Mouse (Mus musculus) heart, postnatal 4 days (tissue): ENCODE data around the gene Adap1. TPM values are rescaled to one million over a fixed set of nuclear protein-coding genes. Genes with fewer than 3 reads are reported as not detected.
"Not testable (repeated sequence)": the region's sequence is repeated elsewhere in the genome, so short reads cannot be mapped to it uniquely, and the experiment has no call there.

Source experiments
- DNase-seq: peaks from one replicate; pipeline ENCODE4 v3.0.0; 2021
- total RNA-seq, 2 experiments: library from RNA; stranded (reverse); gene quantifications; 2 replicates each; pipeline ENCODE4 v1.2.3; 2021

The Adap1 gene
- total RNA-seq, 2 experiments from 2014 or later = 1.8 to 2.4 TPM

- no peak for DNase-seq
Observed at GRCm38 (mm10) chr5:139349713-139350112, 24.3 kb upstream of the Adap1 start.

DNA sequence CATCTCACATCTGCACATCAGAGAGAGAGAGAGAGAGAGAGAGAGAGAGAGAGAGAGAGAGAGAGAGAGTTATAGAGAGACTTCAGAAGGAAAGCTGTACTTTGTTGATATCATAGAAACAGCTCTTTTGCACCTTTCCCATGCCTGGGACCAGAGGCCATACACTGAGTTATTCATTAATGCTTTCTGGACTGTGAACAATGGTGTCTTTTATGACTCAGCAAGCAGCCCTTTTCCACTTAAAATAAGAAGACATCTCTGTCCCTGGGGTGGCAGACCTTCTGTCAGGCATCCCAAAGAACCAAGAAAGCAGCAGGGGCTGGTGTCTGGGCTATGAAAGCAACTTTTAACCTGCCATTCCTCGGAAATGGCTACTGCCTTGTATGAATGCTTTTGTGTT lies 21.8 kb upstream of the Adap1 start:
- no peak for DNase-seq

GRCm38 (mm10) chr5:139345364-139345714 lies 19.9 kb upstream of the Adap1 start:
- DNase-seq = no peak

DNA sequence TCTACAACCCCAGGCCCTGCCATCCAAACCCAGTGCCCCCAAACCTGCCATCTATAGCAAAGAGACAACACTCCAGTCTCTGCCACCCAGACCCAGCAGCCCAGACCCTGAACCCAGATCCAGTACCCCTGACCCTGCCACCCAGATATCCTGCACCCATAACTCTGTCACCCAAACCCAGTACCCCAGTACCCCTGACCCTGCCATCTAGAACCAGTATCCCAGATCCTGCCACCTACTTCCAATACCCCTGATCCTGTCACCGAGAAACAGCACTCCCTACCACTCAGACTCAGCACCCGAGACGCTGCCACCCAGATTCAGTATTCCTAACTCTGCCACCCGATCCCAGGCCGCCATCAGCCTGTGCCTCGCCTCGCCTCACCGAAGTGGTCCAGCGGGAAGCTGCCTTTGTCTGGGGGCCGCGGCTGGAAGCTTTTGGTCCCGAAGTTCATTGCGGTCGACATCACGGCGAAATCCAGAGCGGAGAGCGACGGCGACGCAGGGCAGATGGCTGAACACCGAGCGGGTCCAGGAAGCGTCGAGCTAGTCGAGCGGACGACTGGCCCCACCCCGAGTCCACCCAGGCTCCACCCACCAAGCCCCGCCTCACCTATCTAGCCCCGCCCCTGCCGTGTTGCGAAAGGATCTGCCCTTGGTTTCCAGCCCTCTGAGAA lies 19.4 kb upstream of the Adap1 start:
- peak; percentile 97 for DNase-seq

GRCm38 (mm10) chr5:139344021-139344686 lies 18.7 kb upstream of the Adap1 start:
- peak; percentile 89 for DNase-seq

DNA sequence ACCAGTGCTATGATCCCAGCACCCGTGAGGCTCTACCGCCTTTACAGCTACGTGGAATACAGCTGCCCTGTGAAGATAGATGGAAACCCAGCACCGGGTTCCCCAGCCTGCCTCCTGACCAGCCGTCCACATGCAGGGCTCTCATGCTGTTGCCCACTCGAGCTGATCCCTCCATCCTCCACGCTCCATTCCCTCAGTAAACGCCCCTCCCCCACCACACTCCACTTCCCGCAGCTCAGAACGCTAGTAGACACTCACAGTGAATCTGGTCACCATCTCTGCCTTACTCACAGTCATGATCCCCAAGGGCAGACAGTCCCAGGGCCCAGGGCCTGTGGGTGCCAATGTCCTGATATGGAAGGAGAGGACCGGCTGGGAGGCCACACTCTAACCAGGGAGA lies 13.5 kb upstream of the Adap1 start:
- DNase-seq = no peak

- peak; percentile 46 for DNase-seq
Observed at GRCm38 (mm10) chr5:139338403-139338802, 13.0 kb upstream of the Adap1 start.

GRCm38 (mm10) chr5:139337826-139338370 lies 12.5 kb upstream of the Adap1 start:
- peak; percentile 44 for DNase-seq

DNA sequence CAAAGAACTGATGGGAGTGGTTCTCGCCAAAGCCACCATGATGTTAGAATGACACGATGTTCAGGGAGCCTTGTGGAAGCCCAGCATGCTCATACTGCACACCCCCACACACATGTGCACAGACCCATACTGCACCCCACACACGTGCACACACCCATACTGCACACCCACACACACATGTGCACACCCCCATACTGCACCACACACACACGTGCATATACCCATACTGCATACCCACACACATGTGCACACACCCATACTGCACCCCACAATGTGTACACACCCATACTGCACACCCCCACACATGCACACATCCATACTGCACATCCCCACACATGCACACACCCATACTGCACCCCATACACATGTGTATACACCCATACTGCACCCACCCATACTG lies 10.2 kb upstream of the Adap1 start:
- DNase-seq = no peak

DNA sequence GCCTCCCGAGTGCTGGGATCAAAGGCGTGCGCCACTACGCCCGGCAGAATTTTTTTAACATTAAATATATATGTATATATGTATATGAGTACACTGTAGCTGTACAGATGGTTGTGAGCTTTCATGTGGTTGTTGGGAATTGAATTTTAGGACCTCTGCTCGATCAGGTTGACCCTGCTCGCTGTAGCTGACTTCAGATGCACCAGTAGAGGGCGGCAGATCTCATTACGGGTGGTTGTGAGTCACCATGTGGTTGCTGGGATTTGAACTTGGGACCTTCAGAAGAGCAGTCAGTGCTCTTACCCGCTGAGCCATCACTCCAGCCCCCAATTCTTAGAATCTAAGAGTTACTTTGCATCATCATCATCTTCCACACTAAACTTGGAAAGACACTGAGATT lies 9.0 kb upstream of the Adap1 start:
- DNase-seq = not testable (repeated sequence)

DNA sequence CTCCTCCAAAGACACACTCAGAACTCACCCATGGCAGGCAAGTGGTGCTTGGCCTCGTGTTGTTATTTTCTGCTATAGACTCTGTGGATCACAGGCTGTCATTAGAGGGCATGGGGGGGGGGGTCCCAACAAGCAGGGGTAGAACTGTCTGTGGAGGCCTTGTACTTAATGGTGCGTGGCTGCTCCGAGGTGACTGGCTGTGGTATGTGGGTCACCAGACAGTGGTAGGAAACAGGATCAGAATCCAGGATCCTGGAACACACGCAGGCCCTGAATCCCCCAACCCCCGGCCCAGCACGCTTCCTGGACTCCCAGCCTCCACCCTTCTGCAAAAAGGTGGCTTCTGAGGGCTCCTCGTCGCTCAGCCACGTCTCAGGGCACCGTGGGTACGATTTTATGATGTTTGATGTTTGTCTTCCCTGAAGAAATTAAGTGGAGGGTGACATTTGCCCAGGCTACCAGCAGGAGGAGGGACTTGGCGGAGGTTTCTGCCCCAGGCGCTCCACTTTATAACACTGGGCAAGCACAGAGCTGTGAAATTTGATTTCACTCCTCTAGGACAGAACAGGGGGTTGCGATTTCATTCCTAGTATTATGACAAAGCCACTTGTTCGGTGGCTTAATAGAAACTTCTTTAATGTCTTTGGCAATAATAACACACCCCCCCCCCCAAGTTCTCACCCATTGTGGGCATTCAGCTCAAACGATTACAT lies 8.0 kb upstream of the Adap1 start:
- DNase-seq = no peak

DNA sequence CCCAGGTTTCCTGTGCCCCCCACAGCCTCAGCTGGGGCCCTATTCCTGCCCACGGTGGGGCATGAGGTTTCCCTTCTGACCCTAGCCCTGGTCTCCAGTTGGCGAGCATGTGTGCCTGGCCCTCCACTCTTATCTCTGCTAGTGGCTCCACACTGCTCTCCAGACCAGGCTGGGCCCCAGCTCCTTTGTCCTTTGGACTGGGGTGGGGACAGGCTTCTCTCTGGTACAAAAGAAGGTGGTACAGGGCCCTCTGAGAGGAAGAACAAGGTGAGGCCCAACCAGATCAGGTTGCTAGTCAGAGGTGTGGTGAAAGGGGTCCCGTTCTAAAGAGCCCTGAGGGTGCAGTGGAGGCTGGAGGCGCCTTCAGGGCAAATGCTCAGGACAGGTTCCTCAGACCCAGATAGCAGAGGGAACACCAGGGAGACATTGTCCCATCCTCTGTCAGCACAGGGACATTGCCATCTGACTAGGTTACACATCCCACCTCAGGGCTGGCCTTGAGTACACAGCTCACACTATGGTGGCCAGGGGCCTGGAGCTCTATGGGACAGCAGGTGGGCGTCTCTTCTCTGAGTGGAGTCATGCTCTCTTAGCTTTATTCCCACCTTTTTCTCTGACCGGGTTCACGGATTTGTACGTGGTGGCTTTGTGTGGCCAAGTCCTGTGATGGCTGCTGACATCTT lies 7.3 kb upstream of the Adap1 start:
- DNase-seq = no peak

- DNase-seq = peak; percentile 91
Observed at GRCm38 (mm10) chr5:139331742-139332141, 6.3 kb upstream of the Adap1 start.

GRCm38 (mm10) chr5:139330766-139331165 lies 5.3 kb upstream of the Adap1 start:
- DNase-seq = no peak

DNA sequence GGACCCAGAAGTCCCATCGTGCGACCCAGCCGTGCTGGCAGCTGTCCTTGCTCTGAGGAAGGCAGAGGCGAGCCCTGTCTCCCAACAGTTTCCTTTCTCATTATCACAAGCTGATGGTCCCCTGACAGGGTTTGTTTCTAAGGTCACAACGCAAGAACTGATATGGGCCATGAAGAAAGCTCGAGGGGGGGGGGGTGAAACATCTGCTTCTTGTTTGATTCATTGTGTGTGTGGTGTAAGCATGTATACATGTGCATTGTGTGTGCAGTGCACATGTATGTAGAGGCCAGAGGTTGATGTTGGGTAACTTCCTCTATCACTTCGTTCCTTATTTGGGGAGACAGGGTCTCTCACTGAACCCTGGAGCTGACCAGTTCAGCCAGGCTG lies 2.2 kb upstream of the Adap1 start:
- no peak for DNase-seq

- DNase-seq = no peak
Observed at GRCm38 (mm10) chr5:139326986-139327633, 1.7 kb upstream of the Adap1 start.

DNA sequence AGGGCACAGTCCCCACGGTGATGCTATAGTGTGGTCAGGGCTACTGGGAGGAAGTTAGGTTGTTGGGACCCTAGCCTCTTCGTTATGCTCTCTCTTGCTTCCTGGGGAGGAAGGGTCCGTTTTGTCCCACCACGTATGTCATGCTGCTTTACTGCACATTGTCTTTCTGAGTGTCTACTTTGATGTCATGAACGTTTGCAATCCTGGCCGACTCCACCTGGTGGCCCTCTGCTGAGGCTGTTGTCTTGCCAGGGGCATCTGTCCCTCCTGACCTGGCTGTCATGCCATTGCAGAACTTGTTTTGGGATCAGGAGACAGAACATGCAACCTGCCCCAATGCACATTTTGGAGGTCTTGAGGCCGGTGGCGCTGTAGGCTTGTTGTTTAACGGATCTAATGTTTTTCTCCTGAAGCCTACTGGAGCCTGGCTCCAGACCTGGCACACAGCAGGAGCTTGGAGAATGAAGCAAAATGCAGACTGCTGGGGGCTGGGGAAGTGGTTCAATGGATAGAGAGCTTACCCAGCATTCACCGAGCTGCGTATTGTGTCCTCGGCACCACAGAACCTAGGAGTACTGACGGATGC lies 782 bp upstream of the Adap1 start:
- no peak for DNase-seq

DNA sequence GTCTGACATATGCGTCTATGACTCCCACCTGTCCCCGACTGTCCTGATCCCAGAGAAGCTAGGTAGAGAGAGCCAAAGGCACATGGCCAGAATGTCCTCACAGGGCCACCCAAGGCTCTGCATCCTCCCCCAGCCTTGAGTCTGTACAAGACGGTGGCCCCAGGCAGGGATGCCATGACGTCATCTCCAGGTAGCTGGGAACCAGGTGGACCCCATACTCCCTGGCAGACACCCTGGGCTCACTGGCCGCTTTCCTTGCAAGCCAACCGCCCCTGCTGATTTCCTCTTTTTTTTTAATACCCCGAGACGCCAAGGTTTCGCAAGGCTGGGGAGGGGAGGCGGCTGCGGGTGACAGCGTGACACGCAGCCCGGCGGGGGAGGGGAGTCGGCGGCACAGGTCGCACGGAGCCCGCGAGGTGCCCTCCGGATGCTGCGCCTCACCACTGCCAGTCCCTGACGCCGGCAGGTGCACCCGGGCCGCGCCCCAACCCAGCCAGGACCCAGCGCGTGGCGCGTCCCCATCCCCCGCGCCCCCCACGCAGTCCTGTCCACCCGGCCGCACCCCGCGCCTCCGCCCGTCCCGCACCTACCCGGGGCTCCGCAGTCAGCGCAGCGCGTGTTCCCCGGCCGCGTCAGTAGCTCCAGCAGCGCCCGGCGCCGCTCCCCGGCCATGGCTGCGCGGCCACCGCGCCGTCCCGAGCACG lies 579 bp downstream of the Adap1 start:
- no peak for DNase-seq

DNA sequence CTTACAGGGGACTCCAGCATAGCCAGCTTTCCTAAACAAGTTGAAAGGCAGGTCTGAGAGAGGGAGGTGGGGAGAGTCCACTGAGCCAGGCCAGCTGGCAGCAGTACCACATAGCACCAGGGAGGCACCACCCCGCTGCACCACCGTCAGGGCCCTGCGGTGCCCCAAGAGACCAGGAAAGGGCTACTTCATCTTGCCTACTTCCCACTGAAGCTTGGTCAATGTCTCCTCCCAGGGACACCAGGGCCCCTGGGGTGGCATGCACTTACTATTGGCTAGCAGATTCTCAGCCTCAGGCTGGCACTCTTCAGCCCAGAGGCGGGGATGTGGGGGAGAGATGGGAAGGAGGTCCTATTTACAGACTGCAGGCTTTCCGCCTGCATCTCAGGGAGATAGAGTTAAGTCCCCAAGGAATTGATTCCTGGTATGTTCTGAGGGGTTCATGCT lies 1.4 kb downstream of the Adap1 start:
- DNase-seq = no peak

- DNase-seq = peak; percentile 36
Observed at GRCm38 (mm10) chr5:139323260-139323924, 2.0 kb downstream of the Adap1 start.

- DNase-seq = no peak
Observed at GRCm38 (mm10) chr5:139321331-139321730, 4.1 kb downstream of the Adap1 start.
